Mouse (Mus musculus) frontal cortex, adult (tissue): ENCODE results near the gene Arpp21.

Experiments used
- ATAC-seq: cut with Nextera tagmentation; 2 replicates; pipeline ENCODE4 v1.9.2; 2017; ENCODE audit warnings: mild to moderate bottlenecking, moderate library complexity, mixed read lengths; ENCODE audit not compliant: low TSS enrichment

The Arpp21 gene

DNA sequence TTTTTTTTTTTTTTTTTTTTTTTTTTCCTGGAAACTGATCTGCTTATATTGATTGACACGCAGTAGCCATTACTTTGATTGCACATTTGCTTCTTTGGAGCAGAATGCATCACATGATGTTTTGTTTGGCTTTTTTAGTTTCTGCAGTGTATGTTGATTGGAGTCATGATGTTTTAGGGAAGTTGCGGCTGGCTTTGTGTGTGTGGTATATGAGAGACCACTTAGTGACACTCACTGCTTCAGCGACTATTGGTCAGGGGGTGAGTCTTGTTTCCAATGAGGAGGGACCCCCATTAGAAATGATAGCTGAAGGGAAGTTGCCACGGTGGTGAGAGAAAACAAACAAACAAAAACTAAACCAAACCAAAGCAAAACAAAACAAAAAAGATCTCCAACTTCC lies 55.7 kb downstream of the Arpp21 start:
- no peak for ATAC-seq

DNA sequence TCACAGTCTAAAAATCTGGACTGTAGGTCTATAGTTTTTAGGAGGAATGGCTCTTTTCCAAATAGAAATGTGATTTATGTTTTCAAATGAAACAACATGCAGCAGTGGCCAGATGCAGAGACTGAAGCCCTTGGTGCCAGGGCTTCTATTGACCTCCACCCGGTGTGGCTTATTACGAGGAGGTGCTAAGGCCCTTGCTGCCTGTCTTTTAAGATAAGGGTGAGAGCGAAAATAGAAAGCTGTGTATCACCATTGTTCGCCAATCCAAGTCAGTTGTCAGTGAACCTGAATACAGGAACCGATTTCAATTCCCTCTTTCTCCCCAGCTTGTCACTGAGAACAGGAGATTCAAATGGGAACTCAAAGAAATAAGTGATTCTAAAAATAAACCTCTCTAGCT lies 57.3 kb downstream of the Arpp21 start:
- no peak for ATAC-seq

DNA sequence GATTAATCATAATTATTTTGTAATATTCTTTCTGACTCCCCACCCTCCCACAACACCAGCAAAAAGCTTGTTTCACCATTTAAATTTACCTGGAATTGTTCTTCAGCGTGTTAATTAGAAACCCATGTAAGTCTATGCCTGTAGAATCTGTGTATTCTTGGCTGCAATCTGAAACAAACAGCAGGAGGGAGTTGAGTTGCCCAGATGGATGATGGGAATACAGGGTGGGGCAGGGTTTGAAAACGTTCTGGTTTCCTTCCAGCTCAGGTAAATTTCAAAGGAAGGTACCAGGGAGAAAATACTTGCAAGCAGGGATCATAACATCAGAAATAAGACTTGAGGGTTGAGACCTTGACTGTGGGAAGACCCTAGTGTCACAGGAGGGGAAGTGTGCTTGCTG lies 58.2 kb downstream of the Arpp21 start:
- no peak for ATAC-seq

DNA sequence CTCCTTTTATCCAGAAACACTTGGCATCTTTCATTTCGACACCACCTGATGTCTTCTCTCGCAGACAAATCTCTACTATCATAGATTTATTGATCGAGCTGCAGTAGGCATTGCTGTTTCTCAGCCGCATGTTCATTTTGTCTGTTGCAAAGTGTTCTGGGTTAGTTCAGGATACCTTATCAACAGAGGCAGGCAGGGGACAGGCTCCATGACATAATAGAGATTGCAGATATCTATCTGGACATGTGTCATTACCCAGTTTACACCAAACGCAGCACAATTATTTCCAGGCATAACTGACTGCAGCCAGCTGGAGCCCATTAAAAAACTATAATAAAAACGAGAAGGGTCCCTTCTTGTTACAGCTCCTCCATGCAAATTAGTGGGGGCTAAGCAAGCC lies 59.4 kb downstream of the Arpp21 start:
- no peak for ATAC-seq

DNA sequence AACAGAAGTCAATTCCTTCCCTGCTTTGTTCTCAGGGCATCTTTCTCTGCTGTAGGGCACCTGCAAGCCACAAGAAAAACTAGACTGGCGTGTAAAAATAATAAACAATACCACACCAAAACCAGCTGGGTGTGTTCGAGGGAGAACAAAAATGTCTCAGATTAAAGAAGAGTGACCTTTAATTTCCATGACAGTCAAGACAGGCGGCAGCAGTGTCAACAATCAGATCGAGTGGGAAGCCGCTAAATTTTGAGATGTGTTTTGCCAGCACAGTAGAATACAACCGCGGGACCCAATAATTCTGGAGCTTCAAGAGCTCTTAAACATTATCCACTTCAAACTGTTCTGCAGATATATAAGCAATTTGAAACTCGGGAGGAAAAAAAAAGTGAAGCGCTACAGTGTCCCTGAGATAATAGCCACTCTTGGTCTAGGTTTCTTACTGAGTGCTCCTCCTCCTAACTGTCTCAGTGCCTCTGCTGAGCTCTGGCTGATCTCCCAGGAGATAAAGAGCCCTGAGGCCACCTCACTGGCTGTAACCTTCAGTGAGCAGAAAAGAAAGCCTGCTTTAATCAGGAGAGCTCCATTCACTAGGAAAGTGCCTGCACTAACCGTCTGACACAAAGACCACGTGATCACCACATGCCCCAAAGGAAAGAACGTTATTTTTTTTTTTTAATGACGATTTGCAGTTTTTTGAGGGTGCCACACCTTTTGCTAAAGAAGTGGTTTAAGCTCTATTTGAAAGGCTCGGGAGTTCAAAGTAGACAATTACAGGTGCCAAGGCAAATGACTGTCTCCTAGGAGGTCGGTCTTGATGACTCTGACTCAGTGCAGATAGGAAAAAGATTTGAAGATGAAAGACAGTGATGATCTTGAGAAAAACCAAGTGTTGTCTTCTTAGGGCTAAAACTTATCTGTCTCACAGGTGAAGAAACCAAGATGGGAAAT lies 61.1 kb downstream of the Arpp21 start:
- ATAC-seq, result no peak

DNA sequence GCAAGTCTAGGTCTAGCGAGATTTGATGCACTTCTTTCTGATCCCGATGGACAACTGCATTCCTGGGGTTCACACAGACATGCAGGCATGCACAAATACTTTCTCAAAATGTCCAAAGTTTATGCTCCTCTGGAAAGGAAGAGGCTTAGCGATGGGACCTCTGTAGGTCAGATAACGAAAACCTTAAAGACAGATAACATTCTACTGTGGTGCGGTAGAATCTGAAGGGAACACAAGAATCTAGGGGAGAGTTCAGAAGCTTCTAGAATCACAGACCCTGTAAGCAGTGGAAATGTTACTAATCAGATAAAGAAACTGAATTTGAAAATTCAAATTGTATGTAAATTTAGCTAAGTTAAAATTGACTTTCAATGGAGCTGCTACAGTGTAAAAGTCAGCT lies 62.0 kb downstream of the Arpp21 start:
- no peak for ATAC-seq

DNA sequence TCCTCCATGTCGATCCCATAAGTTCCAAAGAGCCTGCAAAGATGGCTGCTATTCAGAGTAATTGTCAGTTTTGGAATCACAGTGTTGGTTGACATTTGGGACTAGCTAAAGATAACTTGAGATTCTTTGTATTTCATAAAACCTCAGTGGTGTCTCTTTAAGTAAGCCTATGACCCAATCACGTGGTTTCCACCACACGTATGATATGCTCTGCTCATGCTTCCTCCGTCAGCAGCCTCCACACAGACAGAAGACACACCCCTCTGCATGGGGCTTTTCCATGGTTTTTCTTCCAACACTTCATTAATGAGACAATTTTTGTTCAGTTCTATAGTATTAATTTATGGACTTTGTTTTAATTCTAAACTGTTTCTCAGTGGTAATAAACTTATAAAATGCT lies 71.1 kb downstream of the Arpp21 start:
- ATAC-seq, result no peak

DNA sequence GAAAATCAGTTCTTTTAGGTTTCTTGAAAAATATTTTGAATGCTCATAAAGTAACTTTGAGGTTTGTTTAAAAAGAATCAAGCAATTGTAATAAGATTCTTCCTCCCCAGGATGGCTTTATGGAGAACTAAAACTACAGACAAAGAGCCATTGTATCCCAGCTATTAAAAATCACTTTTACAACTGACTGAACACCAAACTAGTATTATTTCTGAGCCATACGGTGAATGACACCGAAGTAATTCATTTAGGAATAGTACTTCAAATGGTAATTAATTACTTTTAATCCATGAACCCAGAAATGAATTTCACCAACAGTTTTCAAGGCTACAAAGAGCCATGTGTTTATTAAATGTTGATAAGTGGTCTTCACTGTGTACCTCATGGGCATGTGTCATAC lies 74.8 kb downstream of the Arpp21 start:
- no peak for ATAC-seq

DNA sequence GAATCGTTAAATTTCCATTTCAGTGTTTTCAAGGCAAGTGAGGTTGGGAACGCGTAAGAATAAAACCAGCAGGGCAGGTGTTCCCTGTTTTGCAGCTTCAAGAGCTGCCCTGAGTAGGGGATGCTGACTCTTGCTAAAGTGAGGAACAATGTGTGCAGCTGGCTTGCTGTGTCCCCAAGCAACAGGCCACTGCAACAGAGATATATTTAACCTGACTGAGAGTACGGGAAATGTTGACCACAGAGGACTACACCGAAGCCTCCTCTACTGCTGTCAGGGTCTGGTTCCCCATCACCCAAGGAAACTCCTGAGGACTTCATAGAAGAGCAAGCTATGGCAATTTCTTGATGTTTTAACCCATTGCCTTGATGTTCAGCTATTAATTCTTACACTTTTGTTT lies 81.8 kb downstream of the Arpp21 start:
- no peak for ATAC-seq

DNA sequence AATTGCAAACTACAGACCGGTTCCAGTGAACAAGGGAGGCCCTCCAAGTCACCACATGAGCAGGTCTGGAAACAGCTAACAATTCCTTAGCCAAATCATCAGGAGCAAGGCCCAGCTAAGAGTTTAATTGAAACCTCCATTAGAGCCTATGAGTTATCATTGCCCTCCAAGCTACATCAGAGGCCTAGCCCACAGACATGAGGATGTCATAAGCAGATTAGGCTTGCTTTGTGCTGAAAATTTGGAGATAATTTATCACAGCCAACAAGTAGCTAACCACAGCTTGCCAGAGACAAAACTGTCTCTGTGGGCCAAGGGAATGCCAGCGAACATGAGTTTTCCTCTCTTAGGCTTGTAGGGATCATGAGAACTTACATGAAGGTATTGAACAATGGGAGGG lies 83.0 kb downstream of the Arpp21 start:
- no peak for ATAC-seq

DNA sequence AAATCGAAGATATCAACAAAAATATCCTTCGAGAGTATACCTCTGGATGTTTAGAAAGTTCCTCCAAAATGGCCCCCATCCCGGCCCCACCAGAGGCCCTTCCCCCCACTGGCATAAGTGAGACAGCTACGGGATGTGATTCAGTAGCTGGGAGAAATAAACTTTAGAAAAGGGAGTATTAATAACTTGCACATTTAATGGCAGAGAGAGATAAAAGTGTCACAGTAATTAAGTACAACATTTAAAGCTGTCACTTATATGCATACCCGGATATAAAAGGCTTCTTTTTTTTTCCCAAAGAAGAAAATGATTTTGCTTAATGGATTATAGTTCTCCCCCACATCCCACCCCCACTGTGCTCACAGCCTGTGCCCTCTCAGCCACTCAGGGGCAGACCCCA lies 84.6 kb downstream of the Arpp21 start:
- ATAC-seq, result no peak

DNA sequence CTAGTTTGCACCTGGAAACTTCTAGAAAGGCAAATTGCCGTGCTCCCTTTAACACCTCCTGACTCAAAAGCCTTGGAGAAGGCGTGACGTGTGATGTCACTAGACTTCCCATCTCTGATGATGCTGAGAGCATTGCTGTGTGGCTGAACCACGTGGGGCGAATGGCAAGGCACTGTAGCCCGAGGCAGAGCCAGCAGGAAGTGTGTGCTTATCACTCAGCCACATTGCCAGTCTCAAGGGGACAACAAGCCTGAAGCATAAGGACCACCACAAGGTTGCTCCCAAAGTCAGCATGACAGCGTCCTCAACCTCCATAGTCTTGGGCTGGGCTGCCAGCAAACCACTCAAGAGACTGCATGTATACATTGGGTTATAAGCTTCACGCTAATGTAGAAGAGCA lies 95.1 kb downstream of the Arpp21 start:
- ATAC-seq, result peak; percentile 14; the same call in 1 of the 2 replicates

DNA sequence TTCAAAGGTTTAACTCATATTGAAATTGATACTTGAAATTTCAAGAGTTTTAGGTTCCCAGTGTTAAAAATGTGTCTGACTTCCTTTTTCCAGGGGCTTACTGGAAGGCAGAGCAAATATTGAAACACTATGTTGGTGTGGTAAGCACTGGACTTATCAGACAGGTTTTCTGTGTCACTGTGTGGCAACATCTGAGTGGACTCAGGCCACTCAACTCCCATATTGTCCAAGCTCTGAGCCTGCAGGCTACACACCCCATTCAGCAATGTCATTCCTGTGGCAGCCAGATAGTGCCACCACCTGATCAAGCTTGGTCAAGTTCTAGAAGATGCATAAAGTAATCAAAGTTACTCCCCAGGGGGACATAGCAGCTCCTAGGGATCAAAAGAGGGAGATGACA lies 97.9 kb downstream of the Arpp21 start:
- ATAC-seq, result no peak

DNA sequence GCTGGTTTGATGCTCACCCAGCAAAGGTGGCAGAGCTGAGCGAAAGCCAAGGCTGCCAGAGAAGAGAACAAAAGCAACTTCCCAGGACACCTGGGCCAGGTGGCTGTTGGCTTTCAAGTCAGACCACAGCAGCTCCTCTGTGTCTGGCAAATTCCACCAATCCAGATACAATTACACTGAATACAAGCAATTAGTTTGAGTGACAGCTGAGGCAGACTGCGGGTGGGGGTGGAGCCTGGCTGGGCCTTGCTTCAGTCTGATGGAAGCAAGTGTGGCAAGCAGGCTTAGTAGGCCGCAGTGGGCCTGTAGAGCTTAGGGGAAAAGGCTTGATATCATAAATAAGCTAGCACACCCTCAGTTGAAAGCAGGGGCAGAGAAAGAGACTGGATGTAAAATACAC lies 104.9 kb downstream of the Arpp21 start:
- ATAC-seq, result no peak

DNA sequence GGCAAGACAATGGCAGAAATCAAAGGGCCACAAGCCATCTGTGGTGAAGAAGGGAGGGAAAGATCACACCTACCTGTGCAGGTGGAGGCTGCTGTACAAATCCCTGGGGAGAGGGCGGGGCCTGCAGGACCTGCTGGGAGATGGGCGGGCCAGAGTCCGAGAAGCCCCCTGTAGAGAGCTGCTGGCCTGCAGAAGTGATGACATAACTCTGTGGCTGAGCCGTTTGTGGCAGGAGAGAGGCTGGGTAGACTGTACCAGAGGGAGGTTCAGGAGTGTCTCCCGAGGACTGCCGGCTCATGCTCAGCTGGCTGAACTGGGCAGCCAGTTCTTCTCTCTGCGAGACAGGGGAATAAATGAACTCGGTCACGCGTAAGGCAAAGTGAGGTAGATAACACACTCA lies 111.1 kb downstream of the Arpp21 start:
- 0 out of 2 replicates have a peak, but pooled peaks have one; percentile 5 for ATAC-seq

DNA sequence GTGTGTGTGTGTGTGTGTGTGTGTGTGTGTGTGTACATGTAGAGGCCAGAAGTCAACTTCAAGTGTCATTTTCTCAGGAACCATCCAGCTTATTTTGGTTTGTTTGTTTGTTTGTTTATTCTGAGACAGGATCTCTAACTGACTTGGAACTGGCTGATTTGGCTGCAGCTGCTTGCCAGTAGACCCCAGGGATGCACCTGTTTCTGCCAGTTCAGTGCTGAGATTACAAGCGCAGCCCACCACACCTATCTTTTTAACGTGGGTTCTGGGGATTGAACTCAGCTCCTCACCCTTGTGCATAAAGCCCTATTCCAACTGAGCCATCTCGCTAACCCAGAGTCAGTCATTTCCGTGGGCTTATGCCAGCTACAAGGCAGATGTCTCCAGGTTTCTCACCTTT lies 111.6 kb downstream of the Arpp21 start:
- no peak for ATAC-seq

DNA sequence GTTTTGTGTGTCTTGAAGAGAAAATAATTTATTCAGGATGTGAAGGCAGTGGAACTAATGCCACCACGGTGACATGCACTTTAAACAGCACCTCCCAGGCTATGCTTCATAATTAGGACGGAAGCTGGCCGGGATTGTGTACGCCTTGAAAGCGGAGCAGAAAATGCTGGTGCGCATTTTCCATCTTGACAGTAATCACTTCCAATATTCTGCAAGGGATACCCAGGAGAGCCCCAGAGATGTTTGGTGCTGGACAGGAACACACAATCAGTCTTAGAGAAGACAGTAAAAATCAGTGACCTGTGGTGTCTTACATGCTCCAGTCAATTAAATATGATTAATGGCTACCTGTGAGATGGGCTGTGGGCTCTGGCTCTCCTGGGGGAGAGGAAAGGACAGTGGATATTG lies 112.3 kb downstream of the Arpp21 start:
- no peak for ATAC-seq

DNA sequence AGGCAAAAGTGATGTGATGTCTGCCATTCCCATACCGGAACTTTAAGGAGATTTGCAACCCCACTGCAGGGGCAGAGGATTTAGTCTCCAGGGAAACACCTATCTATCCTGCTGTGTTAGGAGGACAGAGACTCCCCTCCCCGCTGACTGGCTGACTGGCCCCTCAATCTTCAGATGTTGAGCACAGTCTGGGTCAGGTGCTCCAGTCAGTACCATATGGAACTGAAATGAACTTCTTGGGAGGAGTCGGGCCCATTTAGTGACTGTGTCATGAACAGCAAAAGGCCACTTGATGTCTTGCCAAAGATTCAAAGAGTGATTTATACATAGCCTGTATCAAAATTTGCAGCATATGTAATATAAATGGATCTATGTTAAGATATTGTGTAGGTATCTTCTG lies 116.2 kb downstream of the Arpp21 start:
- ATAC-seq, result no peak

DNA sequence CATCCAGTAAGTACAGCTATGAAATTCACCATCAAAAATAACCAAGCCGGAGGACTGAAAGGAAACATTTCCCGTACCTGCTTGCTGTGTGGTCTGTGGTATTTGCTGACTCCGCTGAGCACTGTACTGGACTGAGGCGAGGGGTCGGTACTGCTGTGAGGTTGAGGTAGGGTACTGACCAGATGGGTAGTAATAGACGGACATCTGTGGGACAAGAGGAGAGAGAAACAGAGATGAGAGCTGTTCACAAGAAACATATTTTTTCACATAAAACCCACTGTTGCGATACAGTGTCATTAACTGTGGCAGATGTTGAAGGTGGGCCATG lies 116.7 kb downstream of the Arpp21 start:
- ATAC-seq, result no peak

DNA sequence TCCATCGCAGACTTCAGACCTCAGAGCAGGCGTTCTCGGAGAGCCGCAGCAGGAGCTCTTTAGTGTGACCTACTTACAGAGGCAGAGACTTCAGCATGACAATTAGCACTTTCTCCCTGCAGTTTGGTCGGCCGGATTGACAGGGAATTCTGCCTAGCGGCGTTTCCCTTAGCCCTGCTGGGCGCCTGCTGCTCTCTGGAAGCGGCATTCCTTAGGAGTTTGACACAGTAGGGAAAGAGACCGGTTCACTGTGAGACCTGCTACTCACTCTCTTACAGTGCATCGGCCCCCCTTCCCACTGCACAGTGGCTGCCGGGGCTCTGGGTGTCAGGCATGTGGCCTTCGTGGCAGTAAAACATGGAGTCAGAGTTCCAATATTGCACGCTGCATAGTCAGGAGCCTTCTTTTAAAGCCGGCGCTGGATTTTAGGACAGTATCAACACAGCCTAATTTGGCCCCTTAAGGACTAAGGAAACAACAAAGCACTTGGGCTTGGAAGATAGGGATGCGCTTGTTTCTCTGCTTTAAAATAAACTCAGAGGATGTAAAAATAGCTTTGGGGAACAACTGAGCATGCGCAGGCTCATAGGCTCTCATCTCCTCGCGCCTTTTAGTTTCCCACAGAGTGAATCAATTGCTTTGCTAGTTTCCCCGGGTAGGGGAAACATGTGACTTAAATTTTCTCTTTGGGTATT lies 117.2 kb downstream of the Arpp21 start:
- peak; percentile 64 for ATAC-seq

DNA sequence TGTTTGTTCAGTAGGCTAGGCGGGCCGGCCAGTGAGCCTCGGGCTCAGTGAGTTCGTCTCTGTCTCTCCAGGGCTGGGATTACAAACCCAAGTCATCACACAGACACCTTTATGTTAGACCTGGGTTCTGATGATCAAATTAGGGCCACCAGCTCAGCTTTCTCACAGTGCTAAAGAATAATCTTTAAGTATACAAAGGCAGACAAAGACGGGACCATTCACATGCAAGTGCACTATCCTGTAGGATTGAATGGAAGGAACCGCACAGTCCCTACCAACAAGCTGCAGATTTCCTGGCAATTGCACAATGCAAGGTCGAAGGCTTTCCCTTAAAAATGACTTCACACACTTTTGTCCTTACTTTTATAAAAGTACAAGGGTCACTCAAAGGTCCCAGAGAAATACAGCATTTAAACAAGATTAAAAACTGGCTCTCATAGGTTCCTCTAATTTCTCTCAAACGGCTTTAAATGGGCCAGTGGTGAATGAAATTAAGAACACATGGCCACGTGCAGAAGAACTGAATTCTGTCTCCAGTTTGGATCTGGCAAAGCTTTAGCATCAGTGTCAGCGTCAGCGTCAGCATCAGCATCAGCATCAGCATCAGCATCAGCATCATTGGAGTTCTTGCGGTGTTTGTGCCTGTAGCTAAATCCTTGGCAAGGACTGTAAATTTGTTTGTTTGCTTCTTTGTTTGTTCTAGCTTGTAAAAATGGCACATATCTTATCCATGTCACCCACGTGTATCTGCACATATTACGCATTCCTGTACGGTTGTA lies 117.9 kb downstream of the Arpp21 start:
- ATAC-seq, result no peak

DNA sequence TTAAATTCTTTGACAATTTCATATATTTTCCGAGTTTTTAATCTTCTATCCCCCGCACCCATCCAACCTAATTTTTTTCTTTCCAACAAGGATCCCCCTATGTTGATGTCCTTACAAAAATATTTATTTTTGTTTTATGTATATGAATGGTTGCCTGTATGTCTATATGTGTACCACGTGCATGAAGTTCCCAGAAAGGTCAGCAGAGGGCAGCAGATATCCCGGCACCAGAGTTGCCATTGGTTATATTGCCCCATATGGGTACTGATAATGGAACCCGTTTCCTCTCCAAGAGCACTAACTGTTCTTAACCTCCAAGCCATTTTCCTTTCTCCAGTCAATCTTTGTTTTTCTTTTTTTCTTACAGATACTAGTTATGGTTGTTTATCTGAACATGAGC lies 124.1 kb downstream of the Arpp21 start:
- no peak for ATAC-seq

DNA sequence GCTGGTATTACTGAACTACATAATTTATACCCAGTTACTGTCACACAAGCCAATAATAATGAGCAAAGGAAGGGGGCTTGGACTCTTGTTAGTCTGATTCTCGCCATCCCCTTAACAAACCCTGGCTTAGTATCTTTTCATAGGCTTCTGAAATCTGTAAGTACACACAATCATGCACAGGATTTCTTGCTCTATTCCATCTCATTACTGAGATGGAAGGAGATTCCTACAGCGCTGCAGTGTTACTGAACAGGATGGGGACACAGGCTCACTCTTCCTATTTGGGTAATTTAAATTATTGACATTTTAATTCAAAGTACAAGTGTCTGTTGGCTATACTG lies 132.9 kb downstream of the Arpp21 start:
- peak; percentile 7; the same call in 1 of the 2 replicates for ATAC-seq
